Mouse (Mus musculus) adrenal gland, postnatal 10 days (tissue): ENCODE data around the gene Aldh5a1. TPM values are rescaled to one million over a fixed set of nuclear protein-coding genes. Genes with fewer than 3 reads are reported as not detected.
"Not testable (repeated sequence)": the region's sequence is repeated elsewhere in the genome, so short reads cannot be mapped to it uniquely, and the experiment has no call there.

Source experiments
- DNase-seq: peaks from one replicate; pipeline ENCODE4 v3.0.0; 2021; ENCODE audit warnings: mixed read lengths
- long read RNA-seq, 2 experiments: library from polyadenylated mRNA; stranded (forward); transcript quantifications; one replicate each; pipeline ENCODE4 v2.0.0; 2021
- total RNA-seq, 2 experiments: library from RNA; stranded (reverse); gene quantifications; 2 replicates each; pipeline ENCODE4 v1.2.3; 2021

Gene Aldh5a1
- 10 to 100 TPM; 16.6 to 19.7 TPM for total RNA-seq
- long read RNA-seq, experiment 1, full-length matches to known transcripts: 24 of 30 reads
- long read RNA-seq, experiment 1, partial matches to known transcripts: 1 of 30 reads
- long read RNA-seq, experiment 1, other reads (novel, unspliced or antisense): 5 of 30 reads
- long read RNA-seq, experiment 2, full-length matches to known transcripts: 9 of 15 reads
- long read RNA-seq, experiment 2, partial matches to known transcripts: 2 of 15 reads
- long read RNA-seq, experiment 2, other reads (novel, unspliced or antisense): 4 of 15 reads

DNA sequence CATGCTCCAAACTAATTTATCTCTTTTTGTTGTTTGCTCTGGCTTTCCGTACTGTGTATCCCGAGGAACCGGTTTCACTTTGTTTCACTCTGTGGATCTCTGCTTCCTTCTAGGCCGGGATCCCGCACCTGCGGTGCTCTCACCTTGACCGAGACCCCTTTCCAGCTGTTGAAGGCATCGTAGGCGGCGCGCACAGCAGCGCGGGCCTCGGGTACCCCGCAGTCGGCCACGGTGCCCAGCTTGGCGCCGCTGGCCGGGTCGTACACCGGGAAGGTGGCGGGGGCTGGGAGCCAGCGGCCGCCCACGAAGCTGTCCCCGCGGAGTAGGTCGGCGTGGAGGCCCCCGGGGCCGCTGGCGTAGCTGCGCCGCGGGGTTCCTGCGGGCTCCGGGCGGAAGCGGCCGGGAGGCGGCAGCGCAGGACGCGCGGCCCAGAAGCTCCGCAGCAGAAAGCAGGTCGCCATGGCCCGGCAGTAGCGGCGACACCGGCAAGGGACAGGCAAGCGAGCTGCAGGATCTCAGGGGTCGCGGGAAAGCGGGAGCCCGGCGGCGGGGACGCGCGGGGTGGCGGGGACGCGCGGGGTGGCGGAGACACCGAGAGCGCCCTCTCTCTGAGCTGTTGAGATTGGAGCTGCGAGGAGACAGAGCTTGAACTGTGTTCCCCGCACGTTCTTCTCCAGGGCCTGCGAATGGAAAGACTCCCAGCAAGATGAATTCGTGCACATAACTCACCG, at the start of gene Aldh5a1:
Gene Aldh5a1 (minus strand): TSS at position 554 of the 731 bp plus-strand sequence.
- peak; percentile 87 for DNase-seq

DNA sequence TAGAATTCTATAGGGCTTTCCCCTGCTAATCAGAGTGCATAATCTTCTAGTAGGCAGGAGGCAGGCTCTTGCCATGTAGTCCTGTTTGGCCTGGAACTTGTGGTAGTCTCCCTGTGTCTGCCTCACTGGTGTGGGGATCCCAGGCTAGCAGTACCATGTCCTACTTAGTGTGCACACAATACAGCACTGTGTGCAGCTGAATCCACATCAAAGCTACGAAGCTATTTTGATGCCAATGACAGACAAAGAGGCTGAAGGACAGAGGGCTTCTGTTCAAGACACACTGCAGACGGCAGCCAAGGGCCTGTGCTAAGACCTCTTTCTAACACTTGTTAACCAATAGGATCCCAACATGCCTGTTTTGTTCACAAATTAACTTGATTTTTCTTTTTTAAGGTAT, 48.0 kb upstream of the Aldh5a1 start:
- DNase-seq: no peak

DNA sequence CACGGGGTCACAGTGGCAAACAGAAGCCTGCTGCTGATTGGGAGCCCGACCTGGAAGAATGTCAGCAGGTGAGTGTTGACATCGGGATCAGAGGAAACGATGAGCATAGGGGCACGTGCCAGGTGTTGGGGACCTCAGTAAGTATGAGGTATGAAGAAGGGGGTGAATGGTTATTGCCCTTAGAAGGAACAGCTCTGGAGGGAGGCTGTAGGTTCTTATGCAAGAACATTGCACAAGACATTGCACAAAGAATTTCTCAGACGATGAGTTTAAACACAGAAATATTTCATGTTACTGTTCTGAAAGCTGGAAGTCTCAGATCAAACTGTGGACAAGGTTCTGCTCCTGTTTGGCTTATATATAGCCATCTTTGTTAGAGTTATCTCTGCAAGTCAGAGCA, 43.6 kb upstream of the Aldh5a1 start:
- no peak for DNase-seq

DNA sequence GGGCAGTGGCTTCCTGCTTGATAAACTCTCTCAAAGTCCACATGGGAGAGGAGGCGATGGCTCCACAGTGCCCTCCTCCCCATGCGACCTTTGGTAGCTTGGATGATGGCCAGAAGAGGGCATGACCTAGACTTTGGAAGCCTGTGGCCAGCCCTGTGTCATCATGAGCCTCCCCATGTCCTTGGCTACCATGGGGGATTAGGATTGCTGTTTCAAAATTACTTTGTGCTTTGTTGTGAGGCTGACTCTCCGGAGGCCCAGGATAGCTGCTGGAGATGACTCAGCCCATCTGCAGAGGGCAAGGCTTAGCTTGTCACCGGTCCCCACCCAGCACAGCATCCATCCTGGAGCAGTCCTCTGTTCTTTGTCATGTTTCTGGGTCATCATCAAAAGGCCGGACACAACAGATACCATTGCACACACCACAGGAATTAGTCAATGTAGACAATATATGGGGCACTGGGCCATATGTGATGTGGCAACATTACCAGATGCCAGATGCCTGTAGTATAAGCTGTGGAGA, 40.4 kb upstream of the Aldh5a1 start:
- peak; percentile 54 for DNase-seq

DNA sequence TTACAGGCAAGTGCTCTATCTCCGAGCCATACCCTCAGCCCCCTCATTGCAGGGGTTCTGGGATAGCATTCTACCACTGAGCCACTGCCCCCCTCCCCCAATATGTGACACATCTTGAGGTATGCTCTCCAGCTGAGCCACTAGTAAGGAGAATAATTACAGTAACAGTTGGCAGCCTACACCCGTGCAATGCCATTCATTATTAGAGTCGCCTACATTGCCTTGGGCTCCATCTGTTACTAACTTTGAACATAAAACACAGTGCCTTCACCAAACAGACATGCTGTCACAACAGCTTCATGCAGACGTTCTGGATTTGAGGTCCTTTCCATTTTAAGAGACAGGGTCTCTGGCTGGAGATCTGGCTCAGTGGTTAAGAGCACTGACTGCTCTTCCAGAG, 38.9 kb upstream of the Aldh5a1 start:
- DNase-seq: no peak

DNA sequence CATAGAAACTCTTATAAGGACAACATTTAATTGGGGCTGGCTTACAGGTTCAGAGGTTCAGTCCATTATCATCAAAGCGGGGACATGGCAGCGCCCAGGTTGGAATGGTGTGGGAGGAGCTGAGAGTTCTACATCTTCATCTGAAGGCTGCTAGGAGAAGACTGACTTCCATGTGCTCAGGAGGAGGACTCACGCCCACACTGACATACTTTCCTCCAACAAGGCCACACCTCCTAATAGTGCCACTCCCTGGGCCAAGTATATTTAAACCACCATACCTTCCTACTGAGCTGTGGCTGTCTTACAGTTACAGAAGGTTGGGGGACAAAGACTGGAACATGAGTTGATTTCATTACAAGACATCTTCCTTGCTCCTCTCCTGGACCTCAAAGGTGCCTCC, 34.3 kb upstream of the Aldh5a1 start:
- DNase-seq: not testable (repeated sequence)

DNA sequence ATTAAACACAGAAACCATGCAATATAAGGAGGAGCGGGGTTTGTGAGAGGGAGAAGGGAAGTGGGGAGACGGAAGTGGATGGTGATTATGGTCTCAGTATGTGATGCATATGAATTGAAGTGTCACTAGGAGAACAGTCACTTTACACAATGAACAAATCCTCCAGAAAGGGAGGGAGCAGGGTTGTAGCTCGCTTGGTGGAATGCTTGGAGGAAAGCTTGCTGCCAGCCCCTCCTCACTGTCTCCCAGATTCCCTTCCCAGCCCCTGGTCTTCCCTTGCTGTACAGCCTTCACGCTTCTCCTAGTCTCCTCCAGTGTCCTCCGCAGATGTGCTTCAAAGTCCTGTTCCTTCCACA, 28.4 kb upstream of the Aldh5a1 start:
- no peak for DNase-seq

DNA sequence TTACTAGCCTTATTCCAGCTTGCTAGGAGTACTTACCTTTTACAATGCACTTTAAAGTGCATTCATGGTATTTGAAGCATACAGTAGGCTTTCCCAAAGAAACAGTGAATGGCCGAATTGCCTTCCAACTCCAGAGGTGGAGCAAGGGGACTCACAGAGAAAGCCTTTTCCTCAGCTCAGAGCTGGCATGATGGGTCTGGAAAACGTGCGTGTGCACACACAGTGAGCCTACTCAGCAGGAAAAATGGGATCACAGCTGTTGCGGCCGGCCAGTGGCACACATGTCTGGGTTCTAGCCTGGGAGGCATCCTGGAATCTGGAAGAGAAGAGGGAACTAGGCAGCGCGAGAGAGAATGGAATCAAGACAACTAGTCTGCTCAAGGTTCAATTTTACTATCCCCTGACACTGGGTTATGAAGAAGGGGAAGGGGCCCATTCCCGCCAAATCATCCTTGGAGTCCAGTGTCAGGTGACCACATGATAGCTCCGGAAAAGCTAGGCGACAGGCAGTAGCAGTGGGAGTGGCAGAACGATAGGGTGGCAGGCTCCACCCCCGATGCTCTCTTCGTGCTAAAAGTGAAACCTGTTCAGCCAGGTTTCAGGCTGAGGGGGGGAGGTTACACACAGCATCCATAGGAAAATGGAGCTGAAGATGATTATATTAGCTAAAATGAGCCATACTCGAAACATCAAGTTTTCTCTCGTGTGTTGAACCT, 27.8 kb upstream of the Aldh5a1 start:
- DNase-seq: no peak

DNA sequence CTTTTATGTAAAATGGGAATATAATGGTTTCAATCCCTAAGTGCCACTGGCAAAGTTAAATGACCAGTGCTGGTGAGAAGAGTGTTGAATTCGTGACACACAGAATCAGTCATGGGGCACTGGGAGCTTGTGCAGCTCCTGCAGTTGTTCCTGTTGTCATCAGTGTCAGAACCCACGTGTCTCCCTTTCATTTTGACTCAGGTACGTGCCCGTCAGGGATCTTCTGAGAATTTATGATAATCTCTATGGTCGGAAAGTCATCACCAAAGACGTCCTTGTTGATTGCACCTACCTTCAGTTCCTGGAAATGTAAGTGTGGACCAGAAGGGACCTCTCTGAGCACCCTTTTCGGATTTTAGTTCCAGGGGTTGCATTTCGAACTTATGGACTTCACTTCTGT, 24.7 kb upstream of the Aldh5a1 start:
- no peak for DNase-seq

DNA sequence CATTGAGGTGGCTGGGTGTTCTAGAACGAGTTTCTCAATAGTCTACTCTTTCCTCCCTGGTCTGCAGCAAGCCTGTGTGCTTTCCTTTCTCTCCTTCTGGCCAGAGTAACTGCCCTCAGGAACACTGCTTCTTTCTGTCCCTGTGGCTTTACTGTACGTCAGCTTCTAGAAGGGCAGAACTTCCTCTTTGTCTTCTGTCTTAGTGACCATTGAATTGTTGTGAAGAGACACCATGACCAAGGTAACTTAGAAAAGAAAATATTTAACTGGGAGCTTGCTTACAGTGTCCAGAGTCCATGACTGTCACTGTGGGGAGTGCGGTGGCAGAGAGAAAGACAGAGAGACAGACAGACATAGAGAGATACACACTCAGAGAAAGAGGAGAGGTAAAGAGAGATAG, 22.6 kb upstream of the Aldh5a1 start:
- no peak for DNase-seq

DNA sequence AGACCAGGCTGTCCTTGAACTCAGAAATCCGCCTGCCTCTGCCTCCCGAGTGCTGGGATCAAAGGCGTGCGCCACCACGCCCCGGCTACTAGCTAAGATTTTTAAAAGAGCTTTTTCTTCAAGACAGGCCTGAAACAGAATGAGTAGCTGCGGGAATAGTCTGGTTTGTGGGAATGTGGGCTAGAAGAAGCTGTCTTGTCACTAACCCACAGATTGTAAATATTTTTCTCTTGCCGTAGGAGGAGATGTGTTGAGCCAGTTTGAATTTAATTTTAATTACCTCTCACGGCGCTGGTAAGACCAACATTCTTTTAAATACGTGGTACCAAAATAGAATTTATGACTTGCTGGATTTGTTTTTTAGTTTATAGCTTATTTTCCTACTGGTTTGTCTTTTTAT, 21.2 kb upstream of the Aldh5a1 start:
- DNase-seq: no peak

DNA sequence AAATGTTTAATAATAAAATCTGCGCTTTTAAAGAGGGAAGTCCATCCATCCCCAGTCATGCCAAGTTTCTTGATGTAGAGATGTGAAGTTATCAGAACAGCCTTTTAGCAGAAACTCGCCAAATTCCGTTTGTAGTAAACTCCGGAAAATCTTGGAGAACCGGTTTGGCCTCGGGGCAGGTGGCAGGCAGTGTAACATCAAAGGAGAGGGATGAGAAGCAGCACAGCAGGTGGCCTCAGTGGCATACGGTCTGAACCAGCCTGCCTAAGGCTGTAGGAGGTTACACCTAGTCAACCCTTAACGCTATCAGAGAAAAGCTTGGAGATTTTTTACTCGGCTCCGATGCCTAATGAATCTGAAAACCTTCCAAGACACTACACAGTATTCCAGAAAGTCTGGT, 18.0 kb upstream of the Aldh5a1 start:
- no peak for DNase-seq

DNA sequence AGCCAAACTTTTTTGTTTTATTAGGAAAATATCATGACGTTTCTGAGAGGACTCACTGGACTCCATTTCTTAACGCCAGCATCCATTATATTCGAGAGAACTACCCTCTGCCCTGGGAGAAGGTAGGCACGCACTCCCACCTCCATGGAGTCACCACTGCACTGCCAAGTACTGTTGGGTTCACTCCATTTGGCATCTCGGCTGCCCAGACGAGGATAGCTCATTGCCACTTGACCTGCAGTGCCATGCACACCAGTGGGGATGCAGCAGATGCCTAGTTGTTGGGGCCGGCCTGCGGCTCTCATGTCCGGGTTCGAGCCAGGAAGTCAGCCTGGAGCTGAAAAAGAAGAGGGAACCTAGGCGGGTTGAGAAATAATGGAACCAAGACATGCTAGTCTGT, 17.6 kb upstream of the Aldh5a1 start:
- DNase-seq: no peak

DNA sequence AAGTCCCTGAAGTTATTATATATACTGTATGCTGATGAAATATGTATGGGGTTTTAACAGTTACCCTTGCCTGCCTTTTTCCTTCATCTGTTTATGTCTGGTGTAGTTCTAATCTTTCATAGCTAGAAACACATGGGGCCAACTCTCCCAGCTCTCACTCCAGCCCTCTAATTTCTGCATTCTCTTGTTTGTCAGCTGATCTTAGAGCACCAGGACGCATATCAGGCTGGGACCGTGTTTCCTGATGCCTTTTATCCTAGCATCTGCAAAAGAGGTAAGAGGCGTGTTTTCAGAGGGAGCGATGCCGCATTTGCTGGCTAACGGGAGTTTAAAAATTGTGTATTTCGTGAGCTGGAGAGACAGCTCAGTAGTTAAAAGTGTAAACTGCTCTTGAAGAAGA, 15.2 kb upstream of the Aldh5a1 start:
- DNase-seq: no peak

DNA sequence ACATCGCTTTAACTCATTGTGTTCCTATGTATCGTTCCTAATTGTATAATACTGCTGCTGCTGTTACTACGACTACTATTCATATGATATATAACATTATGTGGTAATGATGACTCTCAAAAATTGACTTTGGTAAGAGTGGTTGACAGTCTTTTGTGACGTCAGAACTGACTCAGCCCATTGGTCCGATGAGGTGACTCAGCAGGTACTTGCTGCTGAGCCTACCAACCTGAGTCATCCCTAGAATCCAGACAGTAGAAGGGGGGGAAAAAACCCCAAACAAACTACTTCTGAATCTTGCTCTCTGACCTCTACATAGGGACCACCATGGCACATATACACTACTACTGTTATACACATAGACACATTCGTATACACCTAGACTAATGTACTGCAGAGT, 11.4 kb upstream of the Aldh5a1 start:
- no peak for DNase-seq

DNA sequence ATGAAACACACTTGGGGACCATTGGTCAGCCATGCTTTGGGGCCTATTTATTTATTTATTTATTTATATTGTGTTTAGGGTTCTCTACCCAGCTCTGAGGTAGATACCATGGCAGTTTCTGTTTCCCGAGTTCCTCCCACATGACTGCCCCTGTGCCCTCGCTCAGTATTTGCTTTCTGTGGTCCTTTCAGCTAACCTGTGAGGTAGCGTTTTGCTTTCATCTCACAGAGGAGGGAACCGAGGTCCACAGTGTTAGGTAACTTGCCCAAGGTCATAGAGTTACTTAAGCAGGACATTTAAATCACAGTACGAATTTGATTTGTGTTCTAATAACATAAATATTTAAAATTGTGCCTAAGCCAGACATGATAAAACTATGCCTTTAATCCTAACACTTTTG, 9.7 kb upstream of the Aldh5a1 start:
- DNase-seq: no peak

DNA sequence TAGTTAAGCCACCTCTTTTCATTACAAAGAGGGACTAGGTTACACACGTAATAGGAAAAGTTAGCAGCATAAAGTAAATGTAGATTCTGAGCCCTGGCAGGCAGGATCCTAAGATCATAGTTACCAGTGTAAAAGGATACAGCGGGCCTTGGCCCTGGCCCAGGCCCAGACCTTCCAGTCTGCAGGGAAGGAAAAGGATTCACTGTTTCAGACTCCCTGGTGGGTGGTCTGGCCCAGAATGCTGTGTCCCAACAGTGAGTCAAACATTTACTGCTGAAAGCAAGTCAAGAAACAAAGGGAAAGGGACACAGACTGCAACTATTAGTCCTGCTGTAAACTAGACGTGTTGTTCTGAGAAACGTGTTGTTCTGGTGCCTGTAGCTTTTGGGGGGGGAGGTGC, 8.1 kb upstream of the Aldh5a1 start:
- no peak for DNase-seq

DNA sequence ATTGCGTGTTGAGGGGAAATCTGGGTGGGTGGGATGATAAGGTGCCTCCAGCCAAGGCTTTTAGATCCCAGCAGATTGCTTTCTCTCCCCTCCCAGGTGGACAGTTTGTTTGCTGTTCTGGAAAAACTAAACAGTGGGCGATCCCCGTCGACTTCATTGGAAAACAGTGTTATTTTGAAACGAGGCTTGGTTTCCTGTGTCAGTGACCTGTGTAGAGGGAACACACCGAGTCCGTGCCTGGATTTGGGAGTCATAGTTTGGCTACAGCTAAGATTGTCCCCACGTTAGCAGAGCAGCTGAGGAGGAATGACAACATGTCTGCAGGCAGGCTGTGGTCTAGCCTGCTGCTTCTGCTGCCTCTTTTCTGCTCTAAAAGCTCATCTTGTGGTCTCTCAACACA, 5.8 kb upstream of the Aldh5a1 start:
- no peak for DNase-seq

DNA sequence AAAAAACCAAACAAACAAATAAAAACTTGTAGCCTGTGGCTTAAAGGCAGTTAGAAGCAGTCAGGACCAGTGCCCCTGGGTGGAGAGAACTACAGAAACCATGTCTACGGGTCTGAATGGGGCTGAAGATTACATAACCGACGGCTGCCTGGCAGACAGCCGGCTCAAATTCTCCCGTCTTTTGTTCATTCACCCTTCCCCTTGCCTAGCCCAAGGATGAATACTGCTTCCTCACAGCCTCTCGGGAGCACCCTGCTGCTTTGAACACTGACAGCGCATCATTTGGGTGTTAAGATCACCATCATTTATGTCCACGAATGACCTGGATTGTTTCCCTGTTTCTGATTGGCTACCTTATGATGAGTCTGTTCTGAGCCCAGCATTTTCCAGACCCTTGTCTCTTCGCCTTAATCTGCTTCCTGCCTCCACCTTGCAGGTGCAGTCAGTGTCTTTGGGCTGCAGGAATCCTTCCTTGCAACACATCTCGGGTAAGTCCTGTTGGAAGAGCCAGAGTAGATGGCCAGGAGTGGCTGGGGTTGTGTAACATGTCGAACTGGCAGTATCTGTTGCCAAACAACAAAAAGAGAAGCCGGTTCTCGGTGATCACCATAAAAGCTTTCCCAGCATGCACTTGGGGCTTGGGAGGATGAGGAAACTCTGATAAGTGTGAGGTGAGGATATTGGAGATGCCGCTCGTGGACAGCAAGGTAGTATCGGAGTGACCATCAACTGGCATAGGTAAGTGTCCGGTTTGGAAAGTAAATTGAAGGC, 5.2 kb upstream of the Aldh5a1 start, which contains the start of gene Gpld1:
Gene Gpld1 (plus strand): TSS at position 641 of the 771 bp plus-strand sequence.
- peak; percentile 13 for DNase-seq

DNA sequence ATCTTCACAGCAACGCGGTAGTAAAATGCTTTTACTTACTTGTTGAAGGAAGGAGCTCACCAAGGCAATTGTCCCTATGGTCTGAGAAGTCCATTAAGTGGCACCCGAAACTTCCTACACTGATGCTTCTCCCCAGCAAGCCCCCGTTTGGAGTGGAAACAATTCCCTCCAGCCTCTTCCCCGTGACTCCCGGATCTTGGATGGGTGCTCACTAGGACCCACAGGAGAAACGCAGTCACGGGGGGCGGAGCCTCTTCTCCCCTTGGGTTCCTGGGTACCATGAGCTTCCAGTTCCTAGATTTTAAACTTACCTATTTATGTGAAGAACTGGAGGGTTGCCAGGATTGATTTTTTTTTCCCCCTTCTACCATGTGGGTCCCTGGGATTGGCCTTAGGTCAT, 2.0 kb upstream of the Aldh5a1 start:
- no peak for DNase-seq

DNA sequence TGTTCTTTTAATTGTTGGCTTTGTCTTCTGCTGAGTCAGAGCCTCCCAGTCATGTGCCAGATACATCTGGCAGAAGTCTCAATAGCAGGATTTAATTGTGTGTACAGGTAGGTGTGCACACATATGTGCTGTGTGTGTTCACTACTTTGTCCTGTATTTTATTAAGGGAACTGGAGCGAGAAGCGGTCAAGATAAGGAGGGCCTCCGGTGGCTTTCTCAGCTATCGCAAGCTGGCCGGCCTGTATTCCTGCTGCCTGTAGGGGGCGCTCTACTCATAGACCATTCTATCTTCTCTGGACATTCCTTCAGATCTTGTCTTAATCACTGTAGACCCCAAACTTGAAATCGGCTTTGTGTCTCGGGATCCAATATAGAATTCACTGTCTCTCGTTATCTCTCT, 1.2 kb upstream of the Aldh5a1 start:
- DNase-seq: peak; percentile 88

DNA sequence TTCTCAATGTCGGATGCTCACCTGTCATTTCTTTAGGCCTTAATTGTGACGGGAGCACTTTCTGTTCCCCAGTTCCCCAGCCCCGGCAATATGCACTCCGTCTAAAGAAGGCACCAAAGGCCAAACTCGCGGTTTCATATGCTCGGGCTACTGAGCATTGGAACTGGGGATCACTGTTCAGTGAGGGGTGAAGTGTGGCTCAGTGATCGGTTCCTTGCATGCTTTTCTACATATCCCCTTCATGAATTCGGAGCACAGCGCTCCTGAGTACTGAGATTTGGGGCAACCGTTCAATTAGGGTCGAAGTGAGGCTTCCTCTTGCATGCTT, 342 bp upstream of the Aldh5a1 start:
- no peak for DNase-seq

DNA sequence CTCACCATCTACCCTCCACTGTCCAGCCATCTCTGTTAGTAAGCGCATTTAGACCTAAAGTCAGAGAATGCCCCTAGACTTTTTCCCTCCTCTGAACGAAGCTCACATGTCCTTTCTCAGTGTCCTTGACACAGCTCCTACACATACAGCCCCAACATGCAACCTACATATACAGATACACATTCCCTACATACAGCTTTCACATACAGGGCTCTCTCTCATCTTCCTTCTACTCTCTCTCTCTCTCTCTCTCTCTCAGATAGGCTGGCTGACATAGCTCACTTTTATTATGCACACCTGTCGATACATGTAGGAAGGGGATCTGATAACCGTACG, 721 bp downstream of the Aldh5a1 start:
- DNase-seq: no peak
